Mouse (Mus musculus) MEL (cell line): ENCODE results near the gene Slc25a38. TPM values are rescaled to one million over a fixed set of nuclear protein-coding genes. Genes with fewer than 3 reads are reported as not detected.

ENCODE experiments used
- DNase-seq: peaks from one replicate; pipeline ENCODE4 v3.0.0; 2011; ENCODE audit warnings: low read depth, low spot score
- H3K27ac ChIP-seq: 2 replicates; pipeline ENCODE4 v1.5.1; 2012; ENCODE audit warnings: low read depth, mild to moderate bottlenecking, control low read depth, low read length, moderate library complexity; ENCODE audit not compliant: control insufficient read depth
- H3K27me3 ChIP-seq, 2 experiments: fragments of 150-350 bp in 1 of 2; sonication (generic) in 1 of 2; 2 replicates each; pipeline ENCODE4 v1.6.1; 2012; ENCODE audit warnings: low read length in 2 of 2, mild to moderate bottlenecking in 2 of 2, improper control_type of control experiment in 1 of 2, moderate library complexity in 1 of 2; ENCODE audit not compliant: insufficient read depth in 2 of 2, control insufficient read depth in 1 of 2
- H3K36me3 ChIP-seq, 2 experiments: 2 replicates each; pipeline ENCODE4 v1.6.1; 2012 to 2014; ENCODE audit warnings: low read length in 2 of 2, improper control_type of control experiment in 1 of 2, inconsistent platforms in 1 of 2, mild to moderate bottlenecking in 1 of 2; ENCODE audit not compliant: insufficient read depth in 2 of 2, control insufficient read depth in 1 of 2
- H3K4me1 ChIP-seq, 2 experiments: fragments of 150-350 bp in 1 of 2; sonication (generic) in 1 of 2; 2 replicates each; pipeline ENCODE4 v1.6.1; 2012; ENCODE audit warnings: low read length in 2 of 2, improper control_type of control experiment in 1 of 2, mild to moderate bottlenecking in 1 of 2; ENCODE audit not compliant: insufficient read depth in 2 of 2, control insufficient read depth in 1 of 2
- H3K4me3 ChIP-seq, 2 experiments: fragments of 150-350 bp in 1 of 2; sonication (generic) in 1 of 2; 2 replicates each; pipeline ENCODE4 v1.5.1; 2012; ENCODE audit warnings: low read depth in 2 of 2, low read length in 2 of 2, mild to moderate bottlenecking in 2 of 2, moderate library complexity in 2 of 2, control low read depth in 1 of 2, improper control_type of control experiment in 1 of 2; ENCODE audit not compliant: control insufficient read depth in 1 of 2, insufficient read depth in 1 of 2
- H3K79me2 ChIP-seq: 2 replicates; pipeline ENCODE4 v1.6.1; 2012; ENCODE audit warnings: mild to moderate bottlenecking, low read length, moderate library complexity; ENCODE audit not compliant: control insufficient read depth, poor library complexity, insufficient read depth
- H3K9ac ChIP-seq: 2 replicates; pipeline ENCODE4 v1.6.1; 2012; ENCODE audit warnings: low read depth, mild to moderate bottlenecking, control low read depth, low read length, moderate library complexity; ENCODE audit not compliant: control insufficient read depth, poor library complexity, severe bottlenecking
- H3K9me3 ChIP-seq: fragments of 150-350 bp; sonication (generic); replicated peaks from 2 replicates; pipeline ENCODE4 v1.6.1; 2012; ENCODE audit warnings: mild to moderate bottlenecking, low read length, improper control_type of control experiment, moderate library complexity; ENCODE audit not compliant: insufficient read depth
- CHD1 ChIP-seq: IDR thresholded peaks from 2 replicates; pipeline ENCODE4 v1.6.1; 2012; ENCODE audit warnings: low read depth, mild to moderate bottlenecking, inconsistent platforms, low read length, improper control_type of control experiment
- CHD2 ChIP-seq: IDR thresholded peaks from 2 replicates; pipeline ENCODE4 v1.6.1; 2011; ENCODE audit warnings: low read length, improper control_type of control experiment
- E2F4 ChIP-seq: IDR thresholded peaks from 2 replicates; pipeline ENCODE4 v1.6.1; 2011; ENCODE audit warnings: low read depth, low read length, improper control_type of control experiment, borderline replicate concordance
- ELF1 ChIP-seq: IDR thresholded peaks from 2 replicates; pipeline ENCODE4 v1.6.1; 2014; ENCODE audit warnings: low read depth, mild to moderate bottlenecking, inconsistent platforms, low read length, improper control_type of control experiment, moderate library complexity
- EP300 ChIP-seq, 2 experiments: IDR thresholded peaks; 2 replicates each; pipeline ENCODE4 v1.6.1; 2011; ENCODE audit warnings: improper control_type of control experiment in 2 of 2, low read length in 2 of 2, low read depth in 1 of 2, mild to moderate bottlenecking in 1 of 2
- GABPA ChIP-seq: IDR thresholded peaks from 2 replicates; pipeline ENCODE4 v1.6.1; 2012; ENCODE audit warnings: low read depth, mild to moderate bottlenecking, inconsistent platforms, low read length, improper control_type of control experiment, moderate library complexity
- HCFC1 ChIP-seq: IDR thresholded peaks from 2 replicates; pipeline ENCODE4 v1.6.1; 2012; ENCODE audit warnings: low read depth, mild to moderate bottlenecking, inconsistent platforms, low read length, improper control_type of control experiment, moderate library complexity
- JUND ChIP-seq: IDR thresholded peaks from 2 replicates; pipeline ENCODE4 v1.6.1; 2011; ENCODE audit warnings: low read depth, mild to moderate bottlenecking, improper control_type of control experiment, low read length
- MAFK ChIP-seq: IDR thresholded peaks from 2 replicates; pipeline ENCODE4 v1.6.1; 2011; ENCODE audit warnings: low read depth, mild to moderate bottlenecking, low read length, improper control_type of control experiment, borderline replicate concordance
- MAX ChIP-seq: IDR thresholded peaks from 2 replicates; pipeline ENCODE4 v1.6.1; 2011; ENCODE audit warnings: low read length, improper control_type of control experiment
- MEF2A ChIP-seq: IDR thresholded peaks from 2 replicates; pipeline ENCODE4 v1.6.1; 2014; ENCODE audit warnings: low read depth, mild to moderate bottlenecking, inconsistent platforms, low read length, improper control_type of control experiment; ENCODE audit not compliant: poor library complexity, insufficient replicate concordance, severe bottlenecking; ENCODE audit errors: extremely low read depth
- MXI1 ChIP-seq: IDR thresholded peaks from 2 replicates; pipeline ENCODE4 v1.6.1; 2011; ENCODE audit warnings: mild to moderate bottlenecking, low read depth, low read length, improper control_type of control experiment
- MYC ChIP-seq: IDR thresholded peaks from 2 replicates; pipeline ENCODE4 v1.6.1; 2011; ENCODE audit warnings: low read depth, mild to moderate bottlenecking, low read length, improper control_type of control experiment, moderate library complexity
- NELFE ChIP-seq: IDR thresholded peaks from 2 replicates; pipeline ENCODE4 v1.6.1; 2011; ENCODE audit warnings: low read depth, low read length, improper control_type of control experiment
- NRF1 ChIP-seq: IDR thresholded peaks from 2 replicates; pipeline ENCODE4 v1.6.1; 2014; ENCODE audit warnings: low read depth, mild to moderate bottlenecking, inconsistent platforms, low read length, improper control_type of control experiment, moderate library complexity; ENCODE audit not compliant: poor library complexity, insufficient read depth, severe bottlenecking
- POLR2A ChIP-seq, 2 experiments: IDR thresholded peaks; 2 replicates each; pipeline ENCODE4 v1.6.1; 2011 to 2012; ENCODE audit warnings: low read length in 2 of 2, mild to moderate bottlenecking in 2 of 2, control low read depth in 1 of 2, improper control_type of control experiment in 1 of 2, low read depth in 1 of 2, moderate library complexity in 1 of 2; ENCODE audit not compliant: control insufficient read depth in 1 of 2, insufficient read depth in 1 of 2, poor library complexity in 1 of 2
- POLR2AphosphoS2 ChIP-seq: IDR thresholded peaks from 2 replicates; pipeline ENCODE4 v1.6.1; 2011; ENCODE audit warnings: low read length, improper control_type of control experiment
- RAD21 ChIP-seq: IDR thresholded peaks from 2 replicates; pipeline ENCODE4 v1.6.1; 2011; ENCODE audit warnings: mild to moderate bottlenecking, low read depth, low read length, improper control_type of control experiment
- RCOR1 ChIP-seq: IDR thresholded peaks from 2 replicates; pipeline ENCODE4 v1.6.1; 2012; ENCODE audit warnings: low read depth, mild to moderate bottlenecking, inconsistent platforms, low read length, improper control_type of control experiment
- TAL1 ChIP-seq: IDR thresholded peaks from 2 replicates; pipeline ENCODE4 v1.6.1; 2012; ENCODE audit warnings: mild to moderate bottlenecking, inconsistent platforms, low read length, moderate library complexity, mixed read lengths
- TBP ChIP-seq: IDR thresholded peaks from 2 replicates; pipeline ENCODE4 v1.8.0; 2011; ENCODE audit warnings: low read depth, low read length, improper control_type of control experiment
- TCF12 ChIP-seq: IDR thresholded peaks from 2 replicates; pipeline ENCODE4 v1.6.1; 2014; ENCODE audit warnings: low read depth, mild to moderate bottlenecking, inconsistent platforms, low read length, improper control_type of control experiment, moderate library complexity
- UBTF ChIP-seq: IDR thresholded peaks from 2 replicates; pipeline ENCODE4 v1.6.1; 2012; ENCODE audit warnings: low read depth, mild to moderate bottlenecking, inconsistent platforms, low read length, improper control_type of control experiment, moderate library complexity, borderline replicate concordance; ENCODE audit not compliant: insufficient read depth
- USF1 ChIP-seq: IDR thresholded peaks from 2 replicates; pipeline ENCODE4 v1.6.1; 2014; ENCODE audit warnings: low read depth, mild to moderate bottlenecking, inconsistent platforms, low read length, improper control_type of control experiment, moderate library complexity
- USF2 ChIP-seq, 2 experiments: IDR thresholded peaks; 2 replicates each; pipeline ENCODE4 v1.6.1; 2011 to 2012; ENCODE audit warnings: improper control_type of control experiment in 2 of 2, low read length in 2 of 2, borderline replicate concordance in 1 of 2, inconsistent platforms in 1 of 2, low read depth in 1 of 2, mild to moderate bottlenecking in 1 of 2; ENCODE audit not compliant: insufficient read depth in 1 of 2
- ZC3H11A ChIP-seq: IDR thresholded peaks from 2 replicates; pipeline ENCODE4 v1.6.1; 2012; ENCODE audit warnings: low read depth, mild to moderate bottlenecking, inconsistent platforms, low read length, improper control_type of control experiment
- ZMIZ1 ChIP-seq: IDR thresholded peaks from 2 replicates; pipeline ENCODE4 v1.6.1; 2012; ENCODE audit warnings: low read depth, mild to moderate bottlenecking, inconsistent platforms, low read length, improper control_type of control experiment, moderate library complexity
- ZNF384 ChIP-seq: IDR thresholded peaks from 2 replicates; pipeline ENCODE4 v1.6.1; 2012; ENCODE audit warnings: low read depth, mild to moderate bottlenecking, inconsistent platforms, low read length, improper control_type of control experiment
- polyA plus RNA-seq, 2 experiments: library from polyadenylated mRNA; stranded (reverse) in 1 of 2; unstranded in 1 of 2; fragments of >175 nt in 1 of 2; fragments of >200 nt in 1 of 2; gene quantifications; 2 replicates each; pipeline versions ENCODE4 v1.2.1 to v1.2.4; 2012; ENCODE audit warnings: low replicate concordance in 2 of 2, low read depth in 1 of 2; ENCODE audit not compliant: insufficient read length in 2 of 2, insufficient read depth in 1 of 2, missing spikeins in 1 of 2
- total RNA-seq: library from RNA; depleted of rRNA; stranded (reverse); fragments of 300-350 nt; gene quantifications from 2 replicates; pipeline ENCODE4 v1.2.3, GENCODE M21; 2012

Gene Slc25a38
- total and polyA plus RNA-seq, 3 experiments: 81.3 to 87.6 TPM; not detected in 1

- H3K9ac ChIP-seq: no peak overlapping the region
- H3K27me3 ChIP-seq: no peaks in the 10 kb centered on the region; a peak in 1 of 4 replicates
- TF ChIP-seq UBTF (no peak), CHD2 (no peak), MEF2A (no peak), MXI1 (no peak), E2F4 (no peak), GABPA (no peak), ELF1 (no peak), TCF12 (no peak), MYC (no peak), NRF1 (no peak), USF2 (IDR thresholded peaks at IDR 0.05; ENCODE audit: borderline replicate concordance in 1 of 2, insufficient read depth in 1 of 2, low read depth in 1 of 2, low read length in 2 of 2) (no peak), ZC3H11A (no peak), RAD21 (no peak), HCFC1 (no peak), POLR2A (IDR thresholded peaks at IDR 0.05; ENCODE audit: control insufficient read depth in 1 of 2, insufficient read depth in 1 of 2, low read depth in 1 of 2, low read length in 2 of 2, poor library complexity in 1 of 2) (no peak), RCOR1 (no peak), EP300 (IDR thresholded peaks at IDR 0.05; ENCODE audit: low read depth in 1 of 2, low read length in 2 of 2) (no peak)
- H3K4me3 ChIP-seq: no peak overlapping the region
- DNase-seq: no peak
- H3K79me2 ChIP-seq: no peaks in the 10 kb centered on the region
- no peaks in the 10 kb centered on the region for H3K9me3 ChIP-seq
- H3K27ac ChIP-seq: no peak overlapping the region
- peaks cover 0 to 10% of the 10 kb centered on the region in 2 experiments; a peak in 2 of 4 replicates for H3K4me1 ChIP-seq
- H3K36me3 ChIP-seq: no peaks in the 10 kb centered on the region
Measured at GRCm38 (mm10) chr9:120079901-120080300, 30.3 kb upstream of the Slc25a38 start.

GRCm38 (mm10) chr9:120080546-120081108, 29.5 kb upstream of the Slc25a38 start:
- TF ChIP-seq POLR2AphosphoS2: no peak
- no peak for TF ChIP-seq EP300 (IDR thresholded peaks at IDR 0.05; ENCODE audit: low read depth in 1 of 2, low read length in 2 of 2)
- no peak for TF ChIP-seq ZMIZ1
- TF ChIP-seq MAFK: no peak
- no peak for TF ChIP-seq CHD2
- no peak for TF ChIP-seq ZC3H11A
- no peak for TF ChIP-seq USF1
- TF ChIP-seq NELFE: no peak
- no peak for TF ChIP-seq JUND
- no peak for TF ChIP-seq ELF1
- no peak for TF ChIP-seq POLR2A (IDR thresholded peaks at IDR 0.05; ENCODE audit: control insufficient read depth in 1 of 2, insufficient read depth in 1 of 2, low read depth in 1 of 2, low read length in 2 of 2, poor library complexity in 1 of 2)
- TF ChIP-seq CHD1: no peak
- TF ChIP-seq ZNF384: no peak
- TF ChIP-seq MAX: no peak
- TF ChIP-seq E2F4: no peak
- no peak for TF ChIP-seq MEF2A
- no peak for TF ChIP-seq MXI1
- no peak for TF ChIP-seq TAL1
- no peak for TF ChIP-seq TBP
- no peak for TF ChIP-seq MYC
- no peaks in the 10 kb centered on the region; a peak in 1 of 4 replicates for H3K27me3 ChIP-seq
- DNase-seq: no peak
- peaks cover 0 to 10% of the 10 kb centered on the region in 2 experiments; a peak in 2 of 4 replicates for H3K4me1 ChIP-seq
- H3K4me3 ChIP-seq: no peak overlapping the region
- H3K9me3 ChIP-seq: no peaks in the 10 kb centered on the region
- H3K36me3 ChIP-seq: no peaks in the 10 kb centered on the region
- H3K9ac ChIP-seq: no peak overlapping the region
- no peak overlapping the region for H3K27ac ChIP-seq
- H3K79me2 ChIP-seq: no peaks in the 10 kb centered on the region
